Mouse (Mus musculus) liver, embryonic 18 days (tissue): ENCODE results near the gene Celf5. TPM values are rescaled to one million over a fixed set of nuclear protein-coding genes. Genes with fewer than 3 reads are reported as not detected.

Experiments used
- polyA plus RNA-seq: library from polyadenylated mRNA; depleted of rRNA; stranded (reverse); fragments of >200 nt; gene quantifications from 2 replicates; pipeline ENCODE4 v1.2.3, GENCODE M21; 2012; rRNA removed

The Celf5 gene
- polyA plus RNA-seq, result 0.02 and 0.06 TPM in 2 replicates

GRCm38 (mm10) chr10:81482533-81482889, at the start of gene Celf5:
Celf5 (minus strand) TSS chr10:81482709.

GRCm38 (mm10) chr10:81524051-81524605, 41.6 kb upstream of the Celf5 start, which contains the start of gene Gna15:
Gna15 (minus strand) TSS chr10:81524225.

GRCm38 (mm10) chr10:81500032-81500431, 17.5 kb upstream of the Celf5 start, which contains the start of gene S1pr4:
S1pr4 (minus strand) TSS chr10:81500132.

GRCm38 (mm10) chr10:81496264-81496901, 13.9 kb upstream of the Celf5 start, which contains the start of gene Ncln:
Ncln (minus strand) TSS chr10:81496392.

GRCm38 (mm10) chr10:81455181-81455895, 27.2 kb downstream of the Celf5 start, which contains the start of gene Nfic:
Nfic (minus strand) TSS chr10:81455635.

Other genes with a start within 250 kb of the Celf5 start
- 1.9 and 2.1 TPM in 2 replicates for gene Zfr2, start 249.6 kb downstream of the Celf5 start, polyA plus RNA-seq
- 1.4 and 1.9 TPM in 2 replicates for gene Matk, start 229.8 kb downstream of the Celf5 start, polyA plus RNA-seq
- gene Mrpl54, start 215.8 kb downstream of the Celf5 start, polyA plus RNA-seq, result 44.6 and 45.1 TPM in 2 replicates
- gene Apba3, start 215.7 kb downstream of the Celf5 start, polyA plus RNA-seq, result 23.2 and 24.9 TPM in 2 replicates
- 0.88 and 1.1 TPM in 2 replicates for gene Tjp3, start 191.1 kb downstream of the Celf5 start, polyA plus RNA-seq
- gene Pip5k1c, start 189.7 kb downstream of the Celf5 start, polyA plus RNA-seq, result 10.3 and 11.9 TPM in 2 replicates
- 12.9 and 13.4 TPM in 2 replicates for gene Cactin, start 161.6 kb downstream of the Celf5 start, polyA plus RNA-seq
- 3.1 and 3.4 TPM in 2 replicates for gene Tbxa2r, start 154.0 kb downstream of the Celf5 start, polyA plus RNA-seq
- 0.02 TPM in 2 replicates for gene Gipc3, start 139.4 kb downstream of the Celf5 start, polyA plus RNA-seq
- 24.1 and 27.6 TPM in 2 replicates for gene Hmg20b, start 132.2 kb downstream of the Celf5 start, polyA plus RNA-seq
- 8.7 and 8.9 TPM in 2 replicates for gene Mfsd12, start 125.2 kb downstream of the Celf5 start, polyA plus RNA-seq
- 0.39 and 1.0 TPM in 2 replicates for gene 4930404N11Rik, start 116.9 kb downstream of the Celf5 start, polyA plus RNA-seq
- 54.1 and 61.6 TPM in 2 replicates for gene Fzr1, start 104.2 kb downstream of the Celf5 start, polyA plus RNA-seq
- 27.6 and 28.9 TPM in 2 replicates for gene Dohh, start 98.3 kb downstream of the Celf5 start, polyA plus RNA-seq
- 0.58 and 0.75 TPM in 2 replicates for gene Gm48551, start 98.2 kb downstream of the Celf5 start, polyA plus RNA-seq
- 0.64 and 0.82 TPM in 2 replicates for gene Gm48552, start 93.7 kb downstream of the Celf5 start, polyA plus RNA-seq
- 2.6 and 3.4 TPM in 2 replicates for gene Smim24, start 89.7 kb downstream of the Celf5 start, polyA plus RNA-seq
- 1.7 and 1.9 TPM in 2 replicates for gene Nfic, start 27.1 kb downstream of the Celf5 start, polyA plus RNA-seq
- 65.7 and 83.5 TPM in 2 replicates for gene Ncln, start 13.7 kb upstream of the Celf5 start, polyA plus RNA-seq
- 5.4 and 5.7 TPM in 2 replicates for gene S1pr4, start 17.4 kb upstream of the Celf5 start, polyA plus RNA-seq
- 4.0 and 4.2 TPM in 2 replicates for gene Gna15, start 41.5 kb upstream of the Celf5 start, polyA plus RNA-seq
- gene Gna11, start 62.5 kb upstream of the Celf5 start, polyA plus RNA-seq, result 20.3 and 23.1 TPM in 2 replicates
- gene Aes, start 76.8 kb upstream of the Celf5 start, polyA plus RNA-seq, result 179 and 189 TPM in 2 replicates
- 5.9 and 6.8 TPM in 2 replicates for gene Tle2, start 91.9 kb upstream of the Celf5 start, polyA plus RNA-seq
- gene Tle6, start 118.4 kb upstream of the Celf5 start, polyA plus RNA-seq, result 4.9 and 5.2 TPM in 2 replicates
- 1.5 and 2.0 TPM in 2 replicates for gene BC025920, start 123.6 kb upstream of the Celf5 start, polyA plus RNA-seq
- gene Sirt6, start 145.1 kb upstream of the Celf5 start, polyA plus RNA-seq, result 7.5 and 8.7 TPM in 2 replicates
- 10.1 and 10.8 TPM in 2 replicates for gene Ankrd24, start 145.8 kb upstream of the Celf5 start, polyA plus RNA-seq
- gene Gm10778, start 166.3 kb upstream of the Celf5 start, polyA plus RNA-seq, result 0.63 and 0.76 TPM in 2 replicates
- 1.3 and 1.5 TPM in 2 replicates for gene Zfp433, start 222.1 kb upstream of the Celf5 start, polyA plus RNA-seq